Mouse (Mus musculus): ENCODE results near the gene Mrgprb3.

DNA sequence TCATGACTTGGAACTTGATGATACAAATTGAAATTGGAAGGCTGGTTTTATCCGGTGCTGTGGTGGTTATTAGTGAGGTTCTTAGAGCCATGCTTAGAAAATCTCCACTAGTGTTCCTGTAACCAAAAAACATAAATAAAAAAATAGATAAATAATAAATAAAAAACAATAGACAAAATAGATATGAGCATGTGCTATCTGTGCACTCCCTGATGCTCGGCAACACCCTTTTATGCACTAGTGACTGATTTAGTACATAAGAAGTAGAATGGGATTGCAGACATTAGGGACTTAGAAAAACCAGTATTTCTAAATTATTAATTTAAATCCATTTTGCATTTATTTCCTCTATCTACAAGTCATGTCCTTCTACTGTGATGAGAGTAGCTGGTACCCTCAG, at the start of gene Mrgprb3:
- no peak for TF ChIP-seq GATA1 (IDR thresholded peaks at IDR 0.05; ENCODE audit: borderline replicate concordance, low read length)
- TF ChIP-seq FLI1 (IDR thresholded peaks at IDR 0.05; ENCODE audit: low read length) = no peak

Measured in megakaryocyte, embryonic 14.5 days (primary cell).